ENCODE assay signal across 7 mouse cellular contexts in the genomic region with DNA sequence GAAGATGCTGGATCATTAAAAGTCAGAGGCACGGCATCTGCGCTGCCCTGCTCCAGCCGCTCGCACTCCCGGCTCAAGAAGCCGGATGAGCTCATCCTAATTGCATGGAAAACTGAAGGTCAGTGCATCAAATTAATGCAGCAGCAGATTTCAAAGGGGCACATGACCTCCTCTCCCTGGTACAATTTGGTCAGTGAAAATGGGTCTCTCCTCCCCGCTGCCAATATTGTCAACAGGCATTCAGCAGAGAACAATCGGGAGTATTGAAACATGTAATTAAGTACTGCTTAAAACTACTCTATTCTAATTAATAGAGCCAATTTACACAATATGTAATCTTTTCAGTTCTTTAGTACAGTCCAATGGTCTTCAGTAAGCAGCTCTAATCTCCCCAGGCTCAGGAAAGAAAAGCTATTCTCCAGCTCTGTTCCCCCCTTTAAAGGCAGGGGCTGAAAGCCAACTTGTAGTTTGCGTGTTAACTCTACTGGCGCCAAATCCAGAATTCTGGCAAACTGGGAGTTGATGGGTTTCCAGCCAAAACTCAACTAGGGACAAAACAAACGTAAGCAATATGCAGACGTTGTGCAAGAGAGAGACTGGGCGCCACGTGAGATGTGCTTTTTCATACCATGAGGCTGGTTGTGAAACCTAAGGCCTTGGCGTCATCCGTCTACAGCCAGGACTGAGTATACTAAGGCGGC.
DNase-seq lines count a peak whose midpoint lies in the region.

No protein-coding gene starts in this region.

- peak; percentile 73 for DNase-seq in adipocyte (ENCODE audit: low spot score)
- DNase-seq in adrenal gland, postnatal 36 days: peak; percentile 44 to 60
- peak; percentile 31 to 54 for DNase-seq in heart, postnatal 10 days
- DNase-seq in lung, postnatal 10 days: peak; percentile 78
- DNase-seq in thymus, postnatal 25 days: no peak
- DNase-seq in T-cell, adult 2 months (ENCODE audit: low spot score): no peak
- no peak for DNase-seq in frontal cortex, postnatal 10 days (ENCODE audit: low spot score in 2 of 2)

- intact Hi-C loops in heart, postnatal 10 days (cut with DNase I): no loop called here

Comparison
In these comparisons a context has a peak if more than half of its experiments do, and no peak if none do; other contexts are left out.
1. DNase-seq: peak in adipocyte (single experiment), adrenal gland, postnatal 36 days (2 of 2), heart, postnatal 10 days (2 of 2) and lung, postnatal 10 days (single experiment); none in thymus, postnatal 25 days (single experiment), T-cell, adult 2 months (single experiment) and frontal cortex, postnatal 10 days (0 of 2).